Mouse (Mus musculus): Measurements from ENCODE around the gene Sema3b.
A peak's percentile ranks its signal among the peaks of the same experiment; 100 is the strongest.

The Sema3b gene

DNA sequence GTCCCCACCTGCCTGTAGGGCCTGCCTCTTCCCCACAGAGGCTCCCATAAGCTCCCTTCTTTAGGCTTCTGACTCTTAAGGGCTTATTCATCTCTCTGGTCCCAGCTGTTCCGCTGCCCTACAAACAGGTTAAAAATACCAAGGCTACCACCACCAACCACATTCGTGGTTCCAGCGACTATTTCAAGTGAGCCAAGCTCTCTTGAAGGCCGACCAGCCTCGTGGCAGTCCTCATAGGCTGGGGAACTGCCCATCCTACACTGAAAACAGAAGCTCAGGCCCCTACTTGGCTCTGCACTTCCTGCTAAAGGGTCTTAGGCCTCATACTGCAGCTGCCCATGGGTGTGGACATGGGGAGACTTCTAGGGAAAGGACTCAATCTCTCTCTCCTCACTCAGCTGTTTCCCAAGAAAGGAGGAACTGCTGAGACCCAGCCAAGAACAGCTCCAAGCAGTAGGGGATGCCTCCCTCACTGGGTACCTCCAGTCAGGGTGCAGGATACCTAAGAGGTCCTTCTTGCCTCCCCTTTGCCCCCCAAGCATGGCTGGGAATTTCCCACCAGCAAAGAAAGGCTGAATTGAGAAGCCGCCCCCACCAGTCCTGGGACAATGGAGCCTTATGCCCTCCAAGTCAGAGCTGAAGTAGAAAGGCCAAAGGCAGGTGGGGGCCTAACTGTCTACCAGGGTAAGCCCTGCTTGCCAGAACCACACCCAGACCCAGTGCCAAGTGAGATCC is 2.6 kb upstream of the Sema3b start:
- no peak for DNase-seq

DNA sequence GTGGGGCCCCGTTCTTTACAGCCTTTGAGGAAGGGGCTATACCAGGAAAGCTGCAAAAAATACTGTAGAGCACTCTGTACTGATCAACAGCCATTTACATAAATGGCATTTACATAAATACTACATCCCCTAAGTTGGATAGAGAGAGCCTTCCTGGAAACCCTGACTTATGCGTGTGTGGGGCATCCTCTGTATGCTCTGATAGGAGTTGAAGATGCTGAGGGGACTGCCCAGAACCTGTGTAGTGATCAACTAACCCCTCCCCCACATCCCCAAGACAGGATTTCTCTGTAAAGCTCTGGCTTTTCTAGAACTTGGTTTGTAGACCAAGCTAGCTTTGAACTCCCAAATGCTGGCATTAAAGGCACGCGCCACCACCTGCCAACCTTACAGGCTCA is 403 bp upstream of the Sema3b start:
- DNase-seq = no peak

DNA sequence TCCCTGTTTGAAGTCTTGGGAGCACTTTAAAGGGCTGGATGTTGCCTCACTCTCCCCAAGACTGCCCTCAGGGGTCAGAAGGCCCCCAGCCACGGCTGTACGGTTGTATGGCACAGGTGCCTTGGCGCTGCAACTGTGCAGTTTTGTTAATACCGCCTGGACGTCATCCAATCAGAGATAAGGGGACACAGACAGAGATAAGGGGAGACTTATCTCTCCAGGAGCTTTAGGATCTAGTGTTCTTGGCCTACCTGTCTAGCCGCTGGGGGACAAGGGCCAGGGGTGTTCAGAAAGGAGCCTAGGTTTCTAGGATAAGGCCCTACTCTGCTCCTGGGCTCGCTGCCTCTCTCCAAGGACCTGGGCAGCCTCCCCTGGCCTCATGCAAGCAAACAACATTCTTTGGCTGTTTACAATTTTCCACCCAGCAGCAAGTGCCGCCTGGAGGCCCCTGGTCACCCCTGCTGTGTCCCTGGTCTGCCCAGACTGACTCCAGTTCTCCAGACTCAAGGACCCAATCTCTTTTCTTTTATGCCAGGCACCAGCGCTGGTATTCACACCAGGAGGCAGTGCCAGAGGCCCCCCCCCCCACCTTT is 1.3 kb downstream of the Sema3b start:
- DNase-seq = no peak

DNA sequence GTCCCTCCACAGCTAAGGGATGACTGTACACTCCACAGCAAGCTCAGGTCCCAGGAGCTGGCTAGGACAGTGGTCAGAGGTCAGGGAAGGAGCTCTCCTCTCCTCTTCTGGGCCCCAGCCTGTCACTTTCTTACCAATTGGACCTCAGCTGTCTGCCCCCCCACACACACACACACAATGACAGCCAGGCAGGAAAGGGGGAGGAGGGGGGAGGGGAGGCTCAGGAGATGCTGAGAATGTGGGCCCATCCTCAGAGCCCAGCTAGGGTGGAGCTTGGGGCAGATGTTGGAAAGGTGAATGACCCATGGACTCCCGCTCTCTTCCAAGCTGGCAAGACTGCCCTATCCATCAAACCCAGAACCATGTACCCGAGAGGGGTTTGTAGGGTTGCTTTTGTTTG is 2.0 kb downstream of the Sema3b start:
- DNase-seq = no peak

DNA sequence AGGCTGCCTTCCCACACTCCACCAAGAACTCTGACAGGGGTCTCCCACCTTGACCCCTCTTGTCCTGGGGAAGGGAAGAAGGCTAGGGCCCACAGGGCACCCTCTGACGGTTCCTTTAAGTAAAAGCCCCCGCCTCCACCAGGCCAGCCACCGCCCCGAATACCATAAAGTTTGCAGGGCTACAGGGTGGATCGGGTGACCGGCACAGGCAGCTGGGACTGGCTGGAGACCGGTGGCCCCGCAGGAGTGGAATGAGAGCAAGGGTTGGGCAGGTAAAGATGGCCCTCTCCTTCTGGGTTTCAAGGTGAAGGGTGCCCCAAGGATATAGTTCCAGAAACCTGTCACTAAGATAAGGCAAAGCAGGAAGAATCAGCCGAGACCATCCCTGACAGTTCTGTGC is 2.4 kb downstream of the Sema3b start:
- no peak for DNase-seq

DNA sequence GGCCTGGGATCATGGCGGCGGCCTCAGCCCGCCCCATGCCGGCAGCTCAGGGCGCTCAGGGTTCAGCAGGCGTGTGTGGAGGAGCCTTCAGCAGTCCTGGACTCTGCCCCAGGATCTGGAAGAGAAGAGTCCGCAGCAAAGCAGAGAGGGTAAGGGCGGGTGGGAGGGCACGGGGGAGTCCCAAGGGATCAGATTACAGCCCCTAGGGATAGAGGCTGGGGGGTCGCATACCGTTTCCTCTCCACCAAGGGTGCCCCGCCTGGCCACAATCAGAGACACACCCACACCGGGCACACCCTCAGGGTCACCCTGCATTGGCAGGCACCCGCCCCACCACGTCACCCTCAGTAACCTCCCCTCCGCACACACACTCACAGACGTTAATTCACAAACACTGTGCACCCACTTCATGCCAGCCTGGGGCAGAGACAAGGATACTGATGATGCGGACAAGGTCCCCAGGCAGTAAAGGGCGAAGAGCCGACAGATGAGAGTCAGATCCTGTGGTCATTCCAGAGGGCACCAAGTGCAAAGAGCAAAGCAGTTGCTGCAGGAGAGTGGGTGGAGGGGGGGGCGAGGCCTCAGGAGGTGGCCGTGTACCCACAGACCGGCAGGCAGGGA is 3.9 kb downstream of the Sema3b start:
- DNase-seq = no peak

DNA sequence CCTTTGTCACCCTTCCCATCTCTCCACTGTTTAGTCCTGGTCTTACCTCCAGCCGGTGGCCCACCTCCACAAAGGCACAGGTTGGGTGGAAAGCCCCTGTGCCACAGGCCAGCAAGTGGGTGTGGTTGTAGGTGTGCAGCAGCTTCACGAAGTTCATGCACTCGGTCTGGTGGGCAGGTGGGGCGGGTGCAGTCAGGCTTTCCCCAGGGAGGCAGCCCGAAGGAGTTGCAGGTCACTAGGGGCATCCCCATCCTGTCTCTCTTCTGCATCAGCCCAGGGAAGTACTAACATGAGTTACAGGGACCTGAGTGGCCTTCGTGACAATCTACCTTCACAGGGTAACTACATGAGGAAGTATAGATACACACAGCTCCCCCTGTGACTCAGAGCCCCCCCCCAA is 5.8 kb downstream of the Sema3b start:
- DNase-seq = no peak

DNA sequence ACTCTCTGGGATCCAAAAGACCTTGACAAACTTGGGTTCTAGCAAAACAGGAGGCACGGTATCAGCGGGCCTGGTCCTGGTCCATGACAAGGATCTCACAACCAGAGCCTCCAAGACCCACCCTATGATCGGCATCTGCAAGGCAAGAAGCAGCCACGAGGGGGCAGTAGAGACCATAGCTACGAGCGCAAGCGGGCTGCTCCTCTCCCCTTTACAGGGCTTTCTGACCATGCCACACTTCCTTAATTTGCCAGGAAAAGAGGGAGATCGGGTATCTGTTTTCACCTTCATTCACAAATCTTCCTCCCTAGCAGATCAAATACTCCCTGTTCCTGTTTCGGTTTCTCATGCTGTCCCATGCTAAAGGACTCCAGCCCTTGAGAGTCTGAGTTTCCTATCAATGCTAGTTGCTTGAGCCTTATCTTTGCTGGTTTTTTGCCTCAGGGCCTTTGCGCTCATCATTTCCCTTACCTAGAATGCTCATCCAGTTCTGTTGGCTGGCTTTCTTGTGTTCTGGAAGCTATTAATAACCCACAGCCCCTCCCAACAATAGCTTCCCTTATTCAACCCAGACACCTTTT is 6.9 kb downstream of the Sema3b start:
- DNase-seq = peak; percentile 84

DNA sequence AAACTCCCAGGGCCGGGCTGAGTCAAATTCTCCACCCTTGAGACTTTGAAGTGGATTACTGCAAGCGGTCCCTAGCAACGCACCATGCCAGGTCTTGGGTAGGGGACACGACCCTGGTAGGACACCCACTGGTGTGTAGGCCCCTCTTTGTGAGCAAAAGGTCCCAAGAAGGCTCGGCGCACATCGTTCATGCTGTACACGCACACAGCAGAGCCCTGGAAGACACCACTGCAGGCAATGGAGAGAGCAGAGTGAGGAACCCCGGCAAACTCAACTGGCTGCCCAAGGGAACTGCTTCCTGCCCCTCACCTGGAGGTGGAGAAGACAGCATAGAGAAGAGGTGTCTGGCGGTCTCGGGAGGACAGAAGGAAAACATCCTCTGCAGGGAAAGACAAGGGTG is 7.8 kb downstream of the Sema3b start:
- DNase-seq = no peak

DNA sequence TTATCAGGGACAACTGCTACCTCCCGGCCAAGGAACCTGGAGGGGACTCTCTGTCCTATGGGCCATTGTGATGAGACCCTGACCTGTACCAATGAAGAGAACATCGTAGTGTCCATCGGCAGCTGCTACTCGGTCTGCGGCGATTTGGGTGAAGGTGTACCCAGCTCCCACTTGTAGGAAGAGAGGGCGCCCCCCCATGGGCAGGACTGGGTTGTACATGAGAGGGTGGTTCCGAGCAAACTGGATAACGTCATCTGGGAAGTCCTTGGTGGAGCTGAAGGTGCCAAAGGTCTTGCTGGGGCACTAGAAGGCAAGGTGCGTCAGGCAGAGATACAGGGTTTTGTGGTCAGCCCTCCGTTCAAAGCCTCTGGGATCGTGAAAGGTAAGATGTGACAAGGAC is 8.3 kb downstream of the Sema3b start:
- no peak for DNase-seq

DNA sequence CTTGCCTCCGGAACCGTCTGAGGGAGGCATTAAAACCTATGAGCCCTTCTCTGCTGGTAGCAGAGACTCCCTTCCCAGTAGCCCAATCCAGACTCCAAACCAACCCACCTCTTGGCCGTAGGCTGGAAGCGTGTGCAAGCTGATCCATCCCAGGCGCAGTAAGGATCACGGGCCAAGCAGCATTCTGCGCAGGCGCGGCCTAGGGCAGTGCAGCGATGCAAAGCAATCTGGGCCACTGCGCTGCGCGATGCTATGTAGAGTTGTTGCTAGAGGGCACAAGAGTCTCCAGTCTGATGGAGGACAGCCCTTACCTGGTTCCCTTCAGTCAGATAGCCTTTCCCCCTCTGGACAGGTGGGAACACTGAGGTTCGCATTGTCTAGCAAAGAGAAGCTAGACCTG is 9.2 kb downstream of the Sema3b start:
- peak; percentile 41 for DNase-seq

DNA sequence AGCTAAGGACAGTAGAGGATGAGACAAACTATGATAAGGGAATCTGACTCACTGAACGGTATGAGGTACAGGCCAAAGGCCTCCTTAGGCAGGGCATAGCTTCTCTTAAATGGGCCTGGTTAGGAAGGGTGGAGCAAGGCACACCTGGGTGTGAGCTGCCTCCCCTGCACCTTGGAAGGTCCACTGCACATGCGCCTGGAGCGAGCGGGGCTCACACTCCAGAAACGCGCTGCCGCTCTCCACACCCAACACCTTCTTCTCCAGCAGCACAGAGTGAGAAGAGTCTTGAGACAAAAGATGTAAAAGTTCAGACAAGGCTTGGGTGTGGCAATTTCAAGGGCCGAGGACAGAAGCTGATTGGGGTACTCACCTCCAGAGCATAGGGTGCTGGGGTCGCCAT is 9.6 kb downstream of the Sema3b start:
- DNase-seq = no peak

DNA sequence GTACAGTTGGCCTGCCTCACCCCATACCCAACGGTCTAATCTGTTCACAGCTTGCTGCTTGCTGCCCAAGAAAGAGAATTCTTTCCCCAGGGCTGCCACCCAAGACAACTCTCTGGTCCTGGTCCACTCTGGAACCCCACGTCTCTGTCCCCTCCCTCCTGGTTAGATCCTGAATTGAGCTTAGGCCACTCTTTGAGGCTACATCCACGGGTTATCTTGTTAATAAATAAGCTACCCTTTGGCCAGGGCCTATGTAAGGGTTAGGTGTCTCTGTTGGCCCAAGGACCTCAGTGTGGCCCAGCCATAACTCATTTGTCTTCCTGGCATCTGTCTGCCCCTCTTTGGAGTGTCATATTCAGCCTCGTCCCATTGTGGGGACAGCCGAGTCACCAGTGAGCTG is 10.6 kb downstream of the Sema3b start:
- no peak for DNase-seq

DNA sequence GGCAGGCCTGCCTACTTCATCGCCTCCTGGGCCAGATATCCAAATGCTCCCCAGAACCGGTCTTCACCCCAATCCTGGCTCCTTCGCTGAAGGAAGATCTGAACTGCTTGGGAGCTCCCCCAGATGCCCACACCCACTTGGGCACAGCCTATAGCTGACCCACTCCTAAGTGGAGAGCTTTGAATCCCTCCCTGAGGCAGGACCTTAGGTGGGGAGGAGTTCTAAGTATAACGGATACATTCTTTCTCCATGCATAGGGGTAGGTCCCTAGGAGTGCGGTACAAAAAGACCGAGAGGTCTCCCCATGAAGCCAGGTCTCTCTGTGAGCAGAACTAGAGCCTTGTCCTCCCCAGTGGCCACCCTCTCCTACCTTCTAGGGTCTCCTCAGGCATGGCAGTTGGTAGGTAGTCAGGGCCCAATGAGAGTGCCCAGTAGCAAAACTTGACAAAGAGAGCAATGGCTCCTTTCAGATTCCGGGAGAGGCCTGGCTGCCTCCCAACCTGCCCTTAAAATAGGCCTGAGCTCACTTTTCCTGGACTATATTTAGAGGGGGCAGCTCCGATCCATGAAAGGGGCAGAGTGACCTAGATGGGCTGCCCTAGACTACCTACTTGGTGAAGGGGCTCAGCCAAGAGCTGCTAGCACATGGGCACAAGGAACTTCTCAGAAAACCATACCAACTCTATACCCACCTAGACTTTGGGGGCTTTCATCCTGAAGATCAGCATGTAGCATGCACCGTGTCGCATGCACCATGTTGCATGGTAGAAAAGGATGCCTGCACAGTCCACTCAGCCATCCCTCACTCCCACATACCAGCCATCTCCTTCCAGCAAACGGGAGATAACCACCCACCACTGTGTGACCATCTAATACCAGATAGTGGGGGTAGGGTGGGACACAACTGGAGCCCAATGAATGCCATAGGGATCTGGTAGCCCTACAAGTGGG is 12.1 kb downstream of the Sema3b start:
- no peak for DNase-seq

DNA sequence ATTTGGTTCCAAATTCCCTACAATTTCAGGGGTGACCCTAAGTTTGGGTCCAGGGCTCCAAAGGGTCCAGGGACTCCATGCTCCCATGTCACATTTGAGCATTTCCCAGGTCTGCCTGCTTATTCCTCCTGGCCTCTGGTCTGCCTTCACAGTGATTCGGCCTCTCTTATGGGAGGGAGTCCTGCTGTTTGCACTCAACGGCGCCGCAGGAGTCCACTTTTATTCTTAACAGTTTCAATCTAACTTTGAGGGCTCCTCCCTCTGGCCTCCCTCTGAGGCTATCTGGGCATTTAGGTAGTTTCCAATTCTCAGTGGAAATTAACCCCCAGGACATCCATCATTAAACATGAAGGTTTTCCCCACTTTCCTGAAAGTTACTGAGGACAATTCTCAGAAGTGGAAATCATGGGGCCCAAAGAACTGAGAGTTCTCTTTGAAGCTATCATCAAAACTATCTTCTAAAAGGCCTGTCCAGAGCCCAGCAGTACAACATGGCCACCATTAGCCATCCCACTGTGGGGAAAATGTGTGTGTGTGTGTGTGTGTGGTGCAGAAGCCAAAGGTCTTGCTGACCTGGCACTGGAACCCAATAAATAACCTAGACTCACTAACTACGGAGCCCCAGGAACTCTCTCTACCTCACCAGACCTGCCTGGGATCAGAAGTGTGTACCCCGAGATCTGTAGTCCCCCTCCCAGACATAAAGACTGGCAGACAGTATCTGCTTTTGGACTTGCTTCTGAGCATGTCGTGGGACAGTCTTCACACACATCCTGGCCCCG is 14.6 kb downstream of the Sema3b start:
- DNase-seq = no peak

DNA sequence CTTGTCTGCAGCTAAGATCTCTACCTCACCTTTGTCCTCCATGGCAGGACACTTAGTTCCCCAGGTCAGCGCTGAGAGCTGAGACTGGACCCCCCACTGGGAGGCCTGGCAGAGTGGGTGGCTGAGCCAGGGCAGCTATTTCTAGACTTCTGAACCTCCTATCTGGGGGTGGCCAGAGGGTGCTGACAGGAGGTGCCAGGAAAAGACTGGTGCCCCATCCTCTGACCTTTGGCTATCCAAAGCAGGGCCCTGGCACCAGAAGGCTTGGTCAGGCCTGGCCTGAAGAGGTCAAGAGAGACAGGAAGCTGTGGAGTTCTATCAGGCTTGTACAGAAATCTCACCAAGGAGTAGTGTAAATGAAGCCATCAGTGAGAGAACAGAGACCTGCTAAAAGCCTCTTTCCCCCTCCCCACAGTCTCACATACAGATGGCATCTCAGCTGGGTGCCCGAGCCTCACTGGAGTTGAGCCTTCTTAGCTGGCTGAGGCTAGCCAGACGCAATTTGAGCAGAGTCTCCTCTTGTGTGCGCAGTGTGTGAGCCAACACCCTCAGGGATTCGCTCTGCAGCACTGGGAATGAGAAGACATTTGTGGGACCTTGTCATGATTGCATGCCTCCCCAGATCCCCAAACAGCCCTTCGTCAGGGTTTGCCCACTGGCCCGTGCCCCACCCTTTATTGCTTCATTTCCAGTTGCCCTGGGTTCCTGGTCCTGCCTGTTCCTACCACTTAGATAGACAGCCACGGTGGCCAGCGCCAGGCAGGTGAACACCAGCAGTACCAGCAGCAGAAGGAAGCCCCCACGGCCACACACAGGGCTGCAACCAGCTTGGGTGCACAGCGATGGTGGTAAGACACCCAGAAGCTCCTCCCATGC is 15.7 kb downstream of the Sema3b start:
- no peak for DNase-seq

DNA sequence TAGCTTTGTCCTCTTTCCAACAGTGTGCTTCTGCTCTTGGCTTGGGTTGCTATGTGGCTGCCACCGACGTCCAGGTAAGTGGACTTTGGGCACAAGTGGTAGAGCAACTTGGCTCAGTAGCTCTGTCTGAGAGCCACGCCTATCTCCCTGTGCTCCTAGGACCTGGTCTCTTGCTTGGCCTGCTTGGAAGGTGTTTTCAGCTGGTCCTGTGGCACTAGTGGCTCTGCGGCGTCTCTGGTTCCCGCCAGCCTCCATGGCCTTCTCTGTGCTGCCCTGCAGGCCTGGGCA is 18.3 kb downstream of the Sema3b start:
- no peak for DNase-seq

DNA sequence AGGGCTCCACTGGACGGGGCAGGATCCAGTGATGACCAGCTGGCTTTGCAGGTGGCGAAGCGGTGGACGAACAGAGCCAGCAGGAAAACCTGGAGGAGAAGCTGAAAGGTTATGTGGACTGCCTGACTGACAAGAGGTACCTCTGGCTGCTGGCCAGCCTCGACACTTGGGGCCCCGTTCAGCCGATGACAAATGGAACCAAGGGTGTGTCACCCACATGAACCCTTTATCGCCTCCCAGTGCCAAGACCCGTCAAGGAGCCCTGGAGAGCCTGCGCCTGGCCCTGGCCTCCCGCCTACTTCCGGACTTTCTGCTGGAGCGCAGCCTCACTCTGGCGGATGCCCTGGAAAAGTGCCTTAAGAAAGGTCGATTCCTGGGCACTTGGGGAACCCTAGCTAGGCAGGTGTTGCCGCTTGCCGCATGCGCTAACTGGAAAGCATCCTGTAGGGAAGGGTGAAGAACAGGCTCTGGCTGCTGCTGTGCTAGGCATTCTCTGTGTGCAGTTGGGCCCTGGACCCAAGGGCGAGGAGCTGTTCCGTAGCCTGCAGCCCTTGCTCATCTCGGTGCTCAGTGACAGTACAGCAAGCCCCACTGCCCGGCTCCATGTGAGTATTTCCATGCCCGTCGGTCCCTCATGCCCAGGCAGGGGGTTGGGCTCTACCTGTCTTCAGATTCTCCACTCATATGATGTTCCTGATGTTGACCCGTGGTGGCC is 18.8 kb downstream of the Sema3b start:
- DNase-seq = no peak

DNA sequence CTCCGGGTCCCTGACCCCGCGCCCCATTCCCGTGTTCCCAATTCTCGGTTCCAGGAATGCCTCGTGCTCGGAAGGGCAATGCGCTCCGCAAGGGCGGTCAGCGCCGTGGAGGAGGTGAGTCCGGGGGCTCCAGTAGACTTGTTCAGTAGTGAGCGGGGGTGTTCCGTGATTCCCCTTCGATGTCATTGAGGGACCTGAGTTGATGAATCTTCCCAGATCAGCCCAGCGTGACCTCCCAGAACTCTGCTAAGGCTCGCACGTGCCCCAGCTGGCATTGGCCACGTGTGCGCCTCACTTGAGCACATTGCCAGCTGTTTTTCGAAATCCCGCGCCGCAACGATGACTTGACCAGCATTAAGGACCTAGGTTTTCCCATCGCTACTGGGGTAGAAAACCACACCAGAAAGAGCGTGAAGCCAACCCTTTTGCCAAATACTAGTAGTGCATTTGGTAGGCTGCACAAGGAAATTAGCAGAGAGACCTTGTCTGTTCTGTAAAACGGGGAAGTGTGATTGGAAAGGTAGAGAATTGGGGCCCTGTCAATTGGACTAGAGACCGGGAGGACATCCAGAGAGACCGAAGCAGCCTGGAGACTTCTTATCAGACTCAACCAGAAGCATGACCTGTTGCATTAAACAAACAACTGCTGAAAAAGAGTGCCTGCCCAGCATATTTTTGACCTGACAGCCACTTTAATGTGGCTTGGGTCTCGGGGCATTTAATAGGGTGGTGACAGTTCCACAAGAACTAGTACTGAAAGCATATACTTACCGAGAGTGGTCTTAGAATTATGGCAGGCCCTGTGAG is 21.0 kb downstream of the Sema3b start:
- no peak for DNase-seq
